Mouse (Mus musculus) cerebellum, adult 2 months (tissue): ENCODE measurements at regions not wholly inside any gene's neighbourhood (a gene's known extent, or its start where the extent isn't known, plus 50 kb on each side); places are given as distances from the start of the nearest gene placed in this dataset.

ENCODE experiments used
- CTCF ChIP-seq: fragments of 200-500 bp; IDR thresholded peaks from 2 replicates; pipeline ENCODE4 v1.5.1; 2011; ENCODE audit warnings: low read depth, mild to moderate bottlenecking, control low read depth, low read length, moderate library complexity, borderline replicate concordance; ENCODE audit not compliant: insufficient read depth
- POLR2A ChIP-seq: fragments of 200-500 bp; IDR thresholded peaks from 2 replicates; pipeline ENCODE4 v1.6.1; 2011; ENCODE audit warnings: low read length, control low read depth, borderline replicate concordance; ENCODE audit not compliant: insufficient read depth

- no peak for TF ChIP-seq CTCF
- no peak for TF ChIP-seq POLR2A
Observed at GRCm38 (mm10) chr17:10110375-10110675, 209.3 kb downstream of the Qk start.
